Mouse (Mus musculus) skeletal muscle tissue, postnatal 0 days (tissue): ENCODE measurements around the gene Nelfe. TPM values are rescaled to one million over a fixed set of nuclear protein-coding genes. Genes with fewer than 3 reads are reported as not detected.

ENCODE experiments used
- microRNA-seq, 2 experiments: library from miRNA; unstranded; fragments of <30 nt; microRNA quantifications; one replicate each; pipeline ENCODE4; 2016
- polyA plus RNA-seq: library from polyadenylated mRNA; unstranded; fragments of >200 nt; fragmentation: Nextera tagmentation; extraction: Ambion mirVana; gene quantifications from 2 replicates; pipeline ENCODE4 v1.2.1, GENCODE M21; 2015

The Nelfe gene
- 33.1 and 42.1 TPM in 2 replicates for polyA plus RNA-seq

GRCm38 (mm10) chr17:34849722-34850516 is at the start of gene Nelfe, which contains the start of gene Skiv2l:
Gene Nelfe, plus strand, starts transcription at chr17:34850391.
Gene Skiv2l, minus strand, starts transcription at chr17:34850210.

GRCm38 (mm10) chr17:34804301-34804700 is 45.9 kb upstream of the Nelfe start, which contains the start of gene Cyp21a1:
Gene Cyp21a1, minus strand, starts transcription at chr17:34804561.

GRCm38 (mm10) chr17:34836856-34837221 is 13.4 kb upstream of the Nelfe start, which contains the start of the genes Stk19 and Dxo:
Gene Stk19, minus strand, starts transcription at chr17:34836945.
Gene Dxo, plus strand, starts transcription at chr17:34837019.

GRCm38 (mm10) chr17:34862416-34863081 is 12.4 kb downstream of the Nelfe start, which contains the start of gene Cfb:
Gene Cfb, minus strand, starts transcription at chr17:34862518.

GRCm38 (mm10) chr17:34879336-34879879 is 29.2 kb downstream of the Nelfe start, which contains the start of gene Zbtb12:
Gene Zbtb12, plus strand, starts transcription at chr17:34879483.

GRCm38 (mm10) chr17:34881683-34882310 is 31.6 kb downstream of the Nelfe start, which contains the start of gene Gm20547:
Gene Gm20547, minus strand, starts transcription at chr17:34882042.

GRCm38 (mm10) chr17:34898160-34898586 is 48.0 kb downstream of the Nelfe start, which contains the start of the genes C2 and Ehmt2:
Gene C2, minus strand, starts transcription at chr17:34898265.
Gene Ehmt2, plus strand, starts transcription at chr17:34898469.

Small RNA genes within 50 kb of the gene (microRNA-seq; reads per million reads assigned to microRNA genes)
- gene Mir6970 (0 reads per million in 2 experiments), gene Mir6971 (0.10 to 1.7 reads per million in 2 experiments), gene Mir6972 (0 reads per million in 2 experiments)

Other genes starting within 250 kb of the Nelfe start
- gene Rnf5, start 246.7 kb upstream of the Nelfe start, polyA plus RNA-seq, result 41.4 and 51.6 TPM in 2 replicates
- gene Agpat1, start 246.1 kb upstream of the Nelfe start, polyA plus RNA-seq, result 27.7 and 30.6 TPM in 2 replicates
- 16.9 and 21.7 TPM in 2 replicates for gene Egfl8, start 234.4 kb upstream of the Nelfe start, polyA plus RNA-seq
- gene Ppt2, start 221.9 kb upstream of the Nelfe start, polyA plus RNA-seq, result 24.2 and 24.7 TPM in 2 replicates
- 0.08 and 0.19 TPM in 2 replicates for gene Prrt1, start 220.9 kb upstream of the Nelfe start, polyA plus RNA-seq
- gene Fkbpl, start 205.6 kb upstream of the Nelfe start, polyA plus RNA-seq, result 10.5 and 13.4 TPM in 2 replicates
- 16.5 and 20.5 TPM in 2 replicates for gene Atf6b, start 203.2 kb upstream of the Nelfe start, polyA plus RNA-seq
- 15.2 and 16.9 TPM in 2 replicates for gene Tnxb, start 179.9 kb upstream of the Nelfe start, polyA plus RNA-seq
- 0.82 and 3.6 TPM in 2 replicates for gene C4b, start 106.5 kb upstream of the Nelfe start, polyA plus RNA-seq
- gene Cyp21a1, start 45.8 kb upstream of the Nelfe start, polyA plus RNA-seq, result not detected in 2 replicates
- gene Stk19, start 13.4 kb upstream of the Nelfe start, polyA plus RNA-seq, result 11.6 and 15.6 TPM in 2 replicates
- gene Dxo, start 13.4 kb upstream of the Nelfe start, polyA plus RNA-seq, result 21.0 and 22.2 TPM in 2 replicates
- 15.7 and 16.8 TPM in 2 replicates for gene Skiv2l, start 181 bp upstream of the Nelfe start, polyA plus RNA-seq
- 4.1 and 6.3 TPM in 2 replicates for gene Cfb, start 12.1 kb downstream of the Nelfe start, polyA plus RNA-seq
- 0.87 and 0.99 TPM in 2 replicates for gene Zbtb12, start 29.1 kb downstream of the Nelfe start, polyA plus RNA-seq
- not detected in 2 replicates for gene Gm20547, start 31.7 kb downstream of the Nelfe start, polyA plus RNA-seq
- 5.1 and 9.4 TPM in 2 replicates for gene C2, start 47.9 kb downstream of the Nelfe start, polyA plus RNA-seq
- 26.7 and 27.6 TPM in 2 replicates for gene Ehmt2, start 48.1 kb downstream of the Nelfe start, polyA plus RNA-seq
- gene Slc44a4, start 64.1 kb downstream of the Nelfe start, polyA plus RNA-seq, result not detected in 2 replicates
- 12.8 and 14.9 TPM in 2 replicates for gene Neu1, start 80.9 kb downstream of the Nelfe start, polyA plus RNA-seq
- gene Hspa1b, start 108.8 kb downstream of the Nelfe start, polyA plus RNA-seq, result 0.12 and 0.27 TPM in 2 replicates
- 0.32 TPM in 1 of 2 replicates, not detected in the other for gene Gm20481, start 119.5 kb downstream of the Nelfe start, polyA plus RNA-seq
- 2.5 and 3.8 TPM in 2 replicates for gene Hspa1a, start 121.8 kb downstream of the Nelfe start, polyA plus RNA-seq
- gene Hspa1l, start 122.3 kb downstream of the Nelfe start, polyA plus RNA-seq, result 2.7 and 2.8 TPM in 2 replicates
- gene Lsm2, start 131.5 kb downstream of the Nelfe start, polyA plus RNA-seq, result 54.1 and 55.4 TPM in 2 replicates
- gene Vars, start 150.6 kb downstream of the Nelfe start, polyA plus RNA-seq, result 27.6 and 32.6 TPM in 2 replicates
- 0.46 and 0.53 TPM in 2 replicates for gene Vwa7, start 166.2 kb downstream of the Nelfe start, polyA plus RNA-seq
- gene Sapcd1, start 177.6 kb downstream of the Nelfe start, polyA plus RNA-seq, result 10.6 and 11.5 TPM in 2 replicates
- 2.2 and 3.5 TPM in 2 replicates for gene Msh5, start 196.4 kb downstream of the Nelfe start, polyA plus RNA-seq
- 115 and 138 TPM in 2 replicates for gene Clic1, start 199.6 kb downstream of the Nelfe start, polyA plus RNA-seq
- gene Ddah2, start 208.6 kb downstream of the Nelfe start, polyA plus RNA-seq, result 144 and 157 TPM in 2 replicates
- 11.3 TPM in 1 of 2 replicates, not detected in the other for gene Ly6g6c, start 215.0 kb downstream of the Nelfe start, polyA plus RNA-seq
- gene Mpig6b, start 215.8 kb downstream of the Nelfe start, polyA plus RNA-seq, result 0.08 and 0.30 TPM in 2 replicates
- gene Ly6g6e, start 226.5 kb downstream of the Nelfe start, polyA plus RNA-seq, result 2.1 TPM in 1 of 2 replicates, not detected in the other
- gene Ly6g6d, start 227.7 kb downstream of the Nelfe start, polyA plus RNA-seq, result 0.49 and 1.2 TPM in 2 replicates
- gene Ly6g6f, start 235.2 kb downstream of the Nelfe start, polyA plus RNA-seq, result 0.11 and 0.29 TPM in 2 replicates
- gene Abhd16a, start 238.9 kb downstream of the Nelfe start, polyA plus RNA-seq, result 87.8 and 89.8 TPM in 2 replicates